Comparison of ENCODE assay signal across 10 mouse cellular contexts in the genomic region with DNA sequence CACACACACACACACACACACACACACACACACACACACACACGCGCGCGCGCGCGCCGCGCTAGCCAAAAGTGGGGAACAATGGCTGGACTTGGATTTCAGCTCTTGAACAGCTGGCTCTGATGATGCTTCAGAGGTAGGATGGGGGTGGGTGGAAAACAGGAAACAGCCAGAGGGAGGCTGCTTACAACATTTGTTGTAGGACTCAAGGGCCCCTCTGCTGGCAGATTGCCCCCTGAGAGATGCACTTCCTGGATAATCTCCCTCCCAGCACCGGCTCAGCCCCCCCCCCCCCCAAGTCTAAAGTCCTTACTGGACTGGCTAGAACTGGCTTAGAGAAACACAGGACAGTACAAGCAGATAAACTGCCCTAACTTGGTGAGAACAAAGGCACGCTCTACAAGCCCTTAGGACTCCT. TPM values are rescaled to one million over a fixed set of nuclear protein-coding genes. Genes with fewer than 3 reads are reported as not detected.
DNase-seq lines count a peak whose midpoint lies in the region; ATAC-seq and TF ChIP-seq lines count a peak whose summit lies in the region.
"Had no signal": no experiment of that assay in that cellular context is flagged by ENCODE, and none has a peak within 500 bp of the region (broad histone marks: within the 10 kb centered on the region; RNA-seq: fewer than 3 reads in every experiment).

No protein-coding gene starts in this region.

- H3K9me3 ChIP-seq in hindbrain, embryonic 16.5 days (ENCODE audit: control insufficient read depth, low read length) = no peaks in the 10 kb centered on the region
- no peaks in the 10 kb centered on the region for H3K9me3 ChIP-seq in lung, embryonic 16.5 days (ENCODE audit: control insufficient read depth, low read length)
- H3K9me3 ChIP-seq: G1E had no signal

- intact Hi-C loops in left cerebral cortex, postnatal 36 days (cut with DNase I) = no loop called here

- peak; percentile 76 for DNase-seq in gastrocnemius, postnatal 10 days
- DNase-seq in gastrocnemius, adult 18-20 months (ENCODE audit: low spot score) = no peak
- peak; percentile 64 for DNase-seq in gastrocnemius, postnatal 25 days
- no peak for DNase-seq in left cerebral cortex, adult 8-10 months (ENCODE audit: low spot score in 2 of 2)
- no peak for DNase-seq in left cerebral cortex, postnatal 36 days (ENCODE audit: low spot score in 2 of 2)
- DNase-seq in cerebellum, adult 2 months = no peak

- WGBS in hindbrain, embryonic 16.5 days = 59% methylated on average over 11 of the region's 11 CpGs
- WGBS in lung, embryonic 16.5 days = 40% methylated on average over 11 of the region's 11 CpGs
- WGBS in cerebellum, adult 2 months = 56% methylated on average over 11 of the region's 11 CpGs

- no peak overlapping the region for H3K4me2 ChIP-seq in hindbrain, embryonic 16.5 days (ENCODE audit: low read length)
- no peak overlapping the region for H3K4me2 ChIP-seq in lung, embryonic 16.5 days (ENCODE audit: low read depth, low read length)

- peak overlapping the region; percentile 9; the same call in 1 of the 2 replicates for H3K9ac ChIP-seq in hindbrain, embryonic 16.5 days (ENCODE audit: low read depth, low read length)
- peak overlapping the region; percentile 32; the same call in 1 of the 2 replicates for H3K9ac ChIP-seq in lung, embryonic 16.5 days (ENCODE audit: low read length)

- no peak for TF ChIP-seq CTCF in cerebellum, adult 2 months (IDR thresholded peaks at IDR 0.05; ENCODE audit: borderline replicate concordance, insufficient read depth, low read depth, low read length)

- no peak for TF ChIP-seq POLR2A in cerebellum, adult 2 months (IDR thresholded peaks at IDR 0.05; ENCODE audit: borderline replicate concordance, insufficient read depth, low read length)

- no peaks in the 10 kb centered on the region for H3K36me3 ChIP-seq in hindbrain, embryonic 16.5 days (ENCODE audit: control insufficient read depth, insufficient read depth, low read length)
- H3K36me3 ChIP-seq in lung, embryonic 16.5 days (ENCODE audit: control insufficient read depth, insufficient read depth, low read length) = no peaks in the 10 kb centered on the region
- H3K36me3 ChIP-seq: G1E had no signal

- H3K27ac ChIP-seq in hindbrain, embryonic 16.5 days (ENCODE audit: low read depth, low read length) = no peak overlapping the region
- H3K27ac ChIP-seq in lung, embryonic 16.5 days (ENCODE audit: low read length) = peak overlapping the region; percentile 45
- H3K27ac ChIP-seq in cerebellum, adult 2 months (ENCODE audit: insufficient read depth, low read length) = no peak overlapping the region

- no peak; the same call in 1 of the 2 replicates for ATAC-seq in hindbrain, embryonic 16.5 days
- ATAC-seq in lung, embryonic 16.5 days (ENCODE audit: low read depth) = peak; percentile 59

- no peak overlapping the region for H3K4me3 ChIP-seq in hindbrain, embryonic 16.5 days (ENCODE audit: low read length)
- H3K4me3 ChIP-seq in lung, embryonic 16.5 days (ENCODE audit: low read length) = no peak overlapping the region
- no peak overlapping the region for H3K4me3 ChIP-seq in cerebellum, adult 2 months (replicated peaks; ENCODE audit: insufficient read depth, low read depth, low read length)

- H3K4me1 ChIP-seq in hindbrain, embryonic 16.5 days (ENCODE audit: control insufficient read depth, insufficient read depth, low read depth, low read length) = peaks cover 3% of the 10 kb centered on the region
- peaks cover 13% of the 10 kb centered on the region for H3K4me1 ChIP-seq in lung, embryonic 16.5 days (replicated peaks; ENCODE audit: control insufficient read depth, insufficient read depth, low read length)
- H3K4me1 ChIP-seq in cerebellum, adult 2 months (ENCODE audit: control insufficient read depth, insufficient read depth, low read length) = no peaks in the 10 kb centered on the region

- no peaks in the 10 kb centered on the region; the same call in 1 of the 2 replicates for H3K27me3 ChIP-seq in hindbrain, embryonic 16.5 days (replicated peaks; ENCODE audit: control insufficient read depth, insufficient read depth, low read length)
- H3K27me3 ChIP-seq in lung, embryonic 16.5 days (ENCODE audit: control insufficient read depth, insufficient read depth, low read depth, low read length) = no peaks in the 10 kb centered on the region
- no peaks in the 10 kb centered on the region for H3K27me3 ChIP-seq in cerebellum, adult 2 months (ENCODE audit: control insufficient read depth, insufficient read depth, low read length)

RNA-seq across cellular contexts. Expression of gene Tjap1, which starts 4.9 kb away (rescaled TPM):
- 10 to 100 TPM; 42.3 to 64.0 TPM for total RNA-seq in gastrocnemius, postnatal 10 days (2021)
- total RNA-seq in gastrocnemius, adult 18-20 months (2021) = 10 to 100 TPM; 32.1 to 48.1 TPM
- total RNA-seq in gastrocnemius, postnatal 25 days (2021) = 10 to 100 TPM; 31.7 to 39.1 TPM
- 26.7 and 32.1 TPM in 2 replicates for polyA plus RNA-seq in hindbrain, embryonic 16.5 days (2015; fragmentation: Nextera tagmentation; extraction: Ambion mirVana)
- polyA plus RNA-seq in lung, embryonic 16.5 days (2015; fragmentation: Nextera tagmentation; extraction: Ambion mirVana) = 39.1 and 40.8 TPM in 2 replicates
- total RNA-seq in left cerebral cortex, adult 8-10 months (2022) = 10 to 100 TPM; 37.5 to 43.9 (median 42.3) TPM
- 10 to 100 TPM; 35.9 to 48.4 TPM for total RNA-seq in left cerebral cortex, postnatal 36 days (2021)
- 64.8 and 65.9 TPM in 2 replicates for polyA plus RNA-seq in cerebellum, adult 2 months (2012; rRNA removed)

RNA-seq across cellular contexts. Expression of gene Dlk2, which starts 9.5 kb away (rescaled TPM):
- under 1 TPM; 0.35 to 0.79 TPM for total RNA-seq in gastrocnemius, postnatal 10 days (2021)
- total RNA-seq in gastrocnemius, adult 18-20 months (2021) = not detected
- under 1 TPM in 1 of 2 experiments, not detected in 1; 0.21 TPM for total RNA-seq in gastrocnemius, postnatal 25 days (2021)
- 25.3 and 26.8 TPM in 2 replicates for polyA plus RNA-seq in hindbrain, embryonic 16.5 days (2015; fragmentation: Nextera tagmentation; extraction: Ambion mirVana)
- polyA plus RNA-seq in lung, embryonic 16.5 days (2015; fragmentation: Nextera tagmentation; extraction: Ambion mirVana) = 3.1 and 4.0 TPM in 2 replicates
- total RNA-seq in left cerebral cortex, adult 8-10 months (2022) = 10 to 100 TPM; 43.9 to 52.8 (median 50.2) TPM
- 10 to 100 TPM; 50.7 to 71.8 TPM for total RNA-seq in left cerebral cortex, postnatal 36 days (2021)
- polyA plus RNA-seq in cerebellum, adult 2 months (2012; rRNA removed) = 8.8 and 9.0 TPM in 2 replicates
- total RNA-seq: hematopoietic stem cell, adult 5-6 weeks had no signal
- polyA plus RNA-seq: G1E had no signal

RNA-seq across cellular contexts. Expression of gene Lrrc73, which starts 34.4 kb away (rescaled TPM):
- under 1 TPM; 0.54 to 0.79 TPM for total RNA-seq in gastrocnemius, postnatal 10 days (2021)
- under 1 TPM; 0.14 to 0.21 TPM for total RNA-seq in gastrocnemius, adult 18-20 months (2021)
- under 1 TPM; 0.33 to 0.35 TPM for total RNA-seq in gastrocnemius, postnatal 25 days (2021)
- 19.1 and 23.8 TPM in 2 replicates for polyA plus RNA-seq in hindbrain, embryonic 16.5 days (2015; fragmentation: Nextera tagmentation; extraction: Ambion mirVana)
- polyA plus RNA-seq in lung, embryonic 16.5 days (2015; fragmentation: Nextera tagmentation; extraction: Ambion mirVana) = 0.69 and 0.93 TPM in 2 replicates
- 10 to 100 TPM; 50.2 to 55.0 (median 53.3) TPM for total RNA-seq in left cerebral cortex, adult 8-10 months (2022)
- total RNA-seq in left cerebral cortex, postnatal 36 days (2021) = 10 to 100 TPM; 63.1 to 73.6 TPM
- 26.8 and 28.1 TPM in 2 replicates for polyA plus RNA-seq in cerebellum, adult 2 months (2012; rRNA removed)
- total RNA-seq: hematopoietic stem cell, adult 5-6 weeks had no signal

RNA-seq across cellular contexts. Expression of gene Yipf3, which starts 39.8 kb away (rescaled TPM):
- total RNA-seq in gastrocnemius, postnatal 10 days (2021) = 10 to 100 TPM; 53.6 to 66.6 TPM
- 10 to 100 TPM; 46.7 to 60.1 TPM for total RNA-seq in gastrocnemius, adult 18-20 months (2021)
- 10 to 100 TPM; 49.4 to 54.7 TPM for total RNA-seq in gastrocnemius, postnatal 25 days (2021)
- polyA plus RNA-seq in hindbrain, embryonic 16.5 days (2015; fragmentation: Nextera tagmentation; extraction: Ambion mirVana) = 101 and 105 TPM in 2 replicates
- polyA plus RNA-seq in lung, embryonic 16.5 days (2015; fragmentation: Nextera tagmentation; extraction: Ambion mirVana) = 114 and 120 TPM in 2 replicates
- 10 to 100 TPM; 72.8 to 90.6 (median 79.7) TPM for total RNA-seq in left cerebral cortex, adult 8-10 months (2022)
- 10 to 100 TPM; 84.6 to 85.6 TPM for total RNA-seq in left cerebral cortex, postnatal 36 days (2021)
- polyA plus RNA-seq in cerebellum, adult 2 months (2012; rRNA removed) = 111 and 117 TPM in 2 replicates

RNA-seq across cellular contexts. Expression of gene Polr1c, which starts 39.8 kb away (rescaled TPM):
- total RNA-seq in gastrocnemius, postnatal 10 days (2021) = 10 to 100 TPM; 18.5 to 21.8 TPM
- 10 to 100 TPM; 15.0 to 15.1 TPM for total RNA-seq in gastrocnemius, adult 18-20 months (2021)
- 10 to 100 TPM; 16.4 to 16.5 TPM for total RNA-seq in gastrocnemius, postnatal 25 days (2021)
- 72.4 and 76.6 TPM in 2 replicates for polyA plus RNA-seq in hindbrain, embryonic 16.5 days (2015; fragmentation: Nextera tagmentation; extraction: Ambion mirVana)
- 90.6 and 91.2 TPM in 2 replicates for polyA plus RNA-seq in lung, embryonic 16.5 days (2015; fragmentation: Nextera tagmentation; extraction: Ambion mirVana)
- 10 to 100 TPM; 35.4 to 42.3 (median 40.2) TPM for total RNA-seq in left cerebral cortex, adult 8-10 months (2022)
- 10 to 100 TPM; 36.3 to 38.8 TPM for total RNA-seq in left cerebral cortex, postnatal 36 days (2021)
- 62.5 and 65.2 TPM in 2 replicates for polyA plus RNA-seq in cerebellum, adult 2 months (2012; rRNA removed)

Comparison
In these comparisons a context has a peak if more than half of its experiments do, and no peak if none do; other contexts are left out.
1. DNase-seq: peak in gastrocnemius, postnatal 10 days (single experiment) and gastrocnemius, postnatal 25 days (single experiment); none in gastrocnemius, adult 18-20 months (single experiment), left cerebral cortex, adult 8-10 months (0 of 2), left cerebral cortex, postnatal 36 days (0 of 2) and cerebellum, adult 2 months (0 of 2).
2. RNA of gene Dlk2, which starts 9.5 kb away (total RNA-seq): 50.7 to 71.8 TPM in left cerebral cortex, postnatal 36 days and 43.9 to 52.8 TPM in left cerebral cortex, adult 8-10 months; 0.35 to 0.79 TPM in gastrocnemius, postnatal 10 days, 0.21 TPM in gastrocnemius, postnatal 25 days and not detected in gastrocnemius, adult 18-20 months; every median in the first group is over 10 times any median in the second.
3. RNA of gene Lrrc73, which starts 34.4 kb away (total RNA-seq): 63.1 to 73.6 TPM in left cerebral cortex, postnatal 36 days and 50.2 to 55.0 TPM in left cerebral cortex, adult 8-10 months; 0.54 to 0.79 TPM in gastrocnemius, postnatal 10 days, 0.33 to 0.35 TPM in gastrocnemius, postnatal 25 days and 0.14 to 0.21 TPM in gastrocnemius, adult 18-20 months; every median in the first group is over 10 times any median in the second.